Mouse (Mus musculus) liver, embryonic 14.5 days (tissue): ENCODE results near the gene Apoc4. TPM values are rescaled to one million over a fixed set of nuclear protein-coding genes. Genes with fewer than 3 reads are reported as not detected.

ENCODE experiments used
- ATAC-seq: fragments of 200-750 bp; cut with Nextera tagmentation; 2 replicates; pipeline ENCODE4 v1.8.0; 2017; ENCODE audit warnings: moderate number of reproducible peaks, mild to moderate bottlenecking, moderate library complexity; ENCODE audit not compliant: insufficient read depth
- DNase-seq, 3 experiments: peaks; one replicate each; pipeline ENCODE4 v3.0.0-alpha.2; 2012 to 2013; ENCODE audit warnings: low read depth in 3 of 3, low spot score in 3 of 3
- H3K27ac ChIP-seq: fragments of 300-500 bp; sonication (generic); 2 replicates; pipeline ENCODE4 v1.5.1; 2014; ENCODE audit warnings: moderate library complexity, mild to moderate bottlenecking, control low read depth, inconsistent platforms
- H3K27me3 ChIP-seq: fragments of 300-500 bp; sonication (generic); 2 replicates; pipeline ENCODE4 v1.6.1; 2014; ENCODE audit warnings: mild to moderate bottlenecking, low read length, moderate library complexity; ENCODE audit not compliant: control insufficient read depth, insufficient read depth
- H3K36me3 ChIP-seq: fragments of 300-500 bp; sonication (generic); replicated peaks from 2 replicates; pipeline ENCODE4 v1.6.1; 2014; ENCODE audit warnings: low read depth; ENCODE audit not compliant: control insufficient read depth, insufficient read depth
- H3K4me1 ChIP-seq, 2 experiments: fragments of 200-500 bp in 1 of 2; fragments of 300-500 bp in 1 of 2; sonication (generic) in 1 of 2; replicated peaks; 2 replicates each; pipeline ENCODE4 v1.6.1; 2012 to 2014; ENCODE audit warnings: antibody characterized with exemption in 1 of 2, inconsistent platforms in 1 of 2, low read length in 1 of 2; ENCODE audit not compliant: control insufficient read depth in 2 of 2, insufficient read depth in 2 of 2
- H3K4me2 ChIP-seq: fragments of 300-500 bp; sonication (generic); 2 replicates; pipeline ENCODE4 v1.6.1; 2014; ENCODE audit warnings: low read depth, mild to moderate bottlenecking, control low read depth, moderate library complexity
- H3K4me3 ChIP-seq, 2 experiments: fragments of 200-500 bp in 1 of 2; fragments of 300-500 bp in 1 of 2; sonication (generic) in 1 of 2; 2 replicates each; pipeline ENCODE4 v1.5.1; 2012 to 2014; ENCODE audit warnings: low read depth in 2 of 2, low read length in 2 of 2, mild to moderate bottlenecking in 2 of 2, control low read depth in 1 of 2, inconsistent platforms in 1 of 2, moderate library complexity in 1 of 2; ENCODE audit not compliant: insufficient read depth in 1 of 2
- H3K9ac ChIP-seq: fragments of 300-500 bp; sonication (generic); replicated peaks from 2 replicates; pipeline ENCODE4 v1.6.1; 2014; ENCODE audit warnings: mild to moderate bottlenecking, control low read depth, moderate library complexity
- H3K9me3 ChIP-seq: fragments of 300-500 bp; sonication (generic); 2 replicates; pipeline ENCODE4 v1.6.1; 2016; ENCODE audit warnings: low read length, mixed read lengths; ENCODE audit not compliant: control insufficient read depth
- CTCF ChIP-seq: IDR thresholded peaks from 2 replicates; pipeline ENCODE4 v1.5.1; 2016; ENCODE audit warnings: antibody characterized with exemption, low read depth, control low read depth
- EP300 ChIP-seq: IDR thresholded peaks from 2 replicates; pipeline ENCODE4 v1.6.1; 2016; ENCODE audit warnings: antibody characterized with exemption, low read depth
- WGBS: fragments of 180-500 bp; shearing (Covaris S2); extraction: QIAGEN DNeasy Blood & Tissue Kit; methylation state at CpG from one replicate; pipeline ENCODE4 v1.1.7; 2014; ENCODE audit not compliant: insufficient replicate concordance; 5-methylcytosine and 5-hydroxymethylcytosine counted together
- polyA plus RNA-seq, 2 experiments: library from polyadenylated mRNA; depleted of rRNA in 1 of 2; stranded (reverse) in 1 of 2; unstranded in 1 of 2; fragments of >200 nt; fragmentation: Nextera tagmentation in 1 of 2; extraction: Ambion mirVana in 1 of 2; gene quantifications; 2 replicates each; pipeline versions ENCODE4 v1.2.1 to v1.2.3; 2012 to 2014

Gene Apoc4
- polyA plus RNA-seq, 2 experiments, result 90.9 to 200 TPM

GRCm38 (mm10) chr7:19632275-19632674 lies 49.0 kb downstream of the Apoc4 start:
- Histone ChIP-seq H3K36me3 (peaks cover 34% of the 10 kb centered on the region), H3K9me3 (no peaks in the 10 kb centered on the region), H3K27ac (peak overlapping the region; percentile 66), H3K4me1 (peaks cover 20 to 25% of the 10 kb centered on the region in 2 experiments), H3K4me2 (peak overlapping the region; percentile 52), H3K9ac (no peak overlapping the region; the same call in 1 of the 2 replicates), H3K4me3 (no peak overlapping the region), H3K27me3 (no peaks in the 10 kb centered on the region)
- peak; percentile 40 for ATAC-seq
- TF ChIP-seq CTCF, result no peak
- TF ChIP-seq EP300, result no peak
- DNase-seq, result peak in 1 of 3 experiments; percentile 35

GRCm38 (mm10) chr7:19629361-19629734 lies 51.9 kb downstream of the Apoc4 start, which contains the start of gene Relb:
TSS of gene Relb (minus strand) at chr7:19629438.
- H3K27ac ChIP-seq, result peak within 1 kb of the TSS; percentile 73
- peak within 1 kb of the TSS; percentile 100 for H3K4me2 ChIP-seq
- 2% methylated on average over 38 of the region's 41 CpGs for WGBS
- no peaks in the 10 kb centered on the region for H3K27me3 ChIP-seq
- TF ChIP-seq CTCF (no peak), EP300 (no peak)
- no peaks in the 10 kb centered on the region for H3K9me3 ChIP-seq
- peaks cover 20 to 25% of the 10 kb centered on the region in 2 experiments for H3K4me1 ChIP-seq
- H3K9ac ChIP-seq, result peak within 1 kb of the TSS; percentile 55
- H3K36me3 ChIP-seq, result peaks cover 12% of the 10 kb centered on the region
- ATAC-seq (peak; percentile 48), DNase-seq (peak; percentile 67 to 82 (median 72))
- peak within 1 kb of the TSS; percentile 70 to 84 for H3K4me3 ChIP-seq

GRCm38 (mm10) chr7:19628536-19629360 lies 52.5 kb downstream of the Apoc4 start:
- no peaks in the 10 kb centered on the region for H3K27me3 ChIP-seq
- ATAC-seq, result peak; percentile 78

GRCm38 (mm10) chr7:19628192-19628535 lies 53.1 kb downstream of the Apoc4 start:
- H3K27ac ChIP-seq, result no peak overlapping the region
- H3K4me2 ChIP-seq, result peak overlapping the region; percentile 100
- H3K27me3 ChIP-seq, result no peaks in the 10 kb centered on the region
- no peaks in the 10 kb centered on the region for H3K9me3 ChIP-seq
- WGBS, result 8% methylated on average over 17 of the region's 17 CpGs
- ATAC-seq (no peak), DNase-seq (no peak)
- no peaks in the 10 kb centered on the region for H3K36me3 ChIP-seq
- no peak for TF ChIP-seq CTCF
- TF ChIP-seq EP300, result no peak
- peak overlapping the region; percentile 58 to 84 for H3K4me3 ChIP-seq
- H3K4me1 ChIP-seq, result peaks cover 11 to 22% of the 10 kb centered on the region in 2 experiments
- H3K9ac ChIP-seq, result no peak overlapping the region

More at GRCm38 (mm10) chr7:19628536-19629360, 52.5 kb downstream of the Apoc4 start:
- Histone ChIP-seq H3K36me3 (peaks cover 6% of the 10 kb centered on the region), H3K9ac (peak overlapping the region; percentile 55), H3K27ac (peak overlapping the region; percentile 73), H3K4me3 (peak overlapping the region; percentile 70 to 84), H3K9me3 (no peaks in the 10 kb centered on the region), H3K4me2 (peak overlapping the region; percentile 100), H3K4me1 (peaks cover 17 to 25% of the 10 kb centered on the region in 2 experiments)
- peak; percentile 84 to 92 (median 85) for DNase-seq
- WGBS, result 2% methylated on average over 57 of the region's 57 CpGs
- no peak for TF ChIP-seq EP300
- TF ChIP-seq CTCF, result no peak

Other genes with a start within 250 kb of the Apoc4 start
- 2.4 and 2.5 TPM in 2 replicates for gene Mark4, start 222.7 kb downstream of the Apoc4 start, polyA plus RNA-seq (2012; rRNA removed)
- 0.80 and 2.5 TPM in 2 replicates for gene Mark4, start 222.7 kb downstream of the Apoc4 start, polyA plus RNA-seq (2014; fragmentation: Nextera tagmentation; extraction: Ambion mirVana)
- 1.7 and 1.9 TPM in 2 replicates for gene Exoc3l2, start 218.1 kb downstream of the Apoc4 start, polyA plus RNA-seq (2012; rRNA removed)
- 0.48 and 0.78 TPM in 2 replicates for gene Exoc3l2, start 218.1 kb downstream of the Apoc4 start, polyA plus RNA-seq (2014; fragmentation: Nextera tagmentation; extraction: Ambion mirVana)
- gene Bloc1s3, start 173.1 kb downstream of the Apoc4 start, polyA plus RNA-seq (2012; rRNA removed), result 2.0 and 2.7 TPM in 2 replicates
- 0.39 and 0.56 TPM in 2 replicates for gene Bloc1s3, start 173.1 kb downstream of the Apoc4 start, polyA plus RNA-seq (2014; fragmentation: Nextera tagmentation; extraction: Ambion mirVana)
- 24.1 and 28.1 TPM in 2 replicates for gene Trappc6a, start 173.1 kb downstream of the Apoc4 start, polyA plus RNA-seq (2012; rRNA removed)
- gene Trappc6a, start 173.1 kb downstream of the Apoc4 start, polyA plus RNA-seq (2014; fragmentation: Nextera tagmentation; extraction: Ambion mirVana), result 40.0 and 40.2 TPM in 2 replicates
- 0.01 and 0.04 TPM in 2 replicates for gene Nkpd1, start 163.6 kb downstream of the Apoc4 start, polyA plus RNA-seq (2012; rRNA removed)
- gene Nkpd1, start 163.6 kb downstream of the Apoc4 start, polyA plus RNA-seq (2014; fragmentation: Nextera tagmentation; extraction: Ambion mirVana), result not detected in 2 replicates
- gene Ppp1r37, start 118.4 kb downstream of the Apoc4 start, polyA plus RNA-seq (2012; rRNA removed), result 21.8 and 27.0 TPM in 2 replicates
- 1.5 and 2.0 TPM in 2 replicates for gene Ppp1r37, start 118.4 kb downstream of the Apoc4 start, polyA plus RNA-seq (2014; fragmentation: Nextera tagmentation; extraction: Ambion mirVana)
- gene Zfp296, start 104.2 kb downstream of the Apoc4 start, polyA plus RNA-seq (2012; rRNA removed), result 0.66 and 0.96 TPM in 2 replicates
- 0.38 and 0.41 TPM in 2 replicates for gene Zfp296, start 104.2 kb downstream of the Apoc4 start, polyA plus RNA-seq (2014; fragmentation: Nextera tagmentation; extraction: Ambion mirVana)
- gene Gemin7, start 103.9 kb downstream of the Apoc4 start, polyA plus RNA-seq (2012; rRNA removed), result 34.8 and 39.6 TPM in 2 replicates
- gene Gemin7, start 103.9 kb downstream of the Apoc4 start, polyA plus RNA-seq (2014; fragmentation: Nextera tagmentation; extraction: Ambion mirVana), result 83.1 and 91.6 TPM in 2 replicates
- gene Clasrp, start 77.0 kb downstream of the Apoc4 start, polyA plus RNA-seq (2012; rRNA removed), result 21.3 and 23.3 TPM in 2 replicates
- gene Clasrp, start 77.0 kb downstream of the Apoc4 start, polyA plus RNA-seq (2014; fragmentation: Nextera tagmentation; extraction: Ambion mirVana), result 7.5 and 8.6 TPM in 2 replicates
- gene Relb, start 52.0 kb downstream of the Apoc4 start, polyA plus RNA-seq (2012; rRNA removed), result 1.0 and 1.1 TPM in 2 replicates
- 0.89 and 1.2 TPM in 2 replicates for gene Relb, start 52.0 kb downstream of the Apoc4 start, polyA plus RNA-seq (2014; fragmentation: Nextera tagmentation; extraction: Ambion mirVana)
- gene Clptm1, start 16.4 kb downstream of the Apoc4 start, polyA plus RNA-seq (2012; rRNA removed), result 20.6 and 20.9 TPM in 2 replicates
- 44.4 and 50.4 TPM in 2 replicates for gene Clptm1, start 16.4 kb downstream of the Apoc4 start, polyA plus RNA-seq (2014; fragmentation: Nextera tagmentation; extraction: Ambion mirVana)
- 494 and 507 TPM in 2 replicates for gene Apoc2, start 3.5 kb downstream of the Apoc4 start, polyA plus RNA-seq (2012; rRNA removed)
- gene Apoc2, start 3.5 kb downstream of the Apoc4 start, polyA plus RNA-seq (2014; fragmentation: Nextera tagmentation; extraction: Ambion mirVana), result 990 and 1,023 TPM in 2 replicates
- 3.3 and 5.1 TPM in 2 replicates for gene Gm44805, start 56 bp downstream of the Apoc4 start, polyA plus RNA-seq (2012; rRNA removed)
- 29.0 and 48.5 TPM in 2 replicates for gene Gm44805, start 56 bp downstream of the Apoc4 start, polyA plus RNA-seq (2014; fragmentation: Nextera tagmentation; extraction: Ambion mirVana)
- 203 and 204 TPM in 2 replicates for gene Apoc1, start 11.2 kb upstream of the Apoc4 start, polyA plus RNA-seq (2012; rRNA removed)
- gene Apoc1, start 11.2 kb upstream of the Apoc4 start, polyA plus RNA-seq (2014; fragmentation: Nextera tagmentation; extraction: Ambion mirVana), result 390 TPM in 2 replicates
- 1,802 and 2,400 TPM in 2 replicates for gene Apoe, start 17.7 kb upstream of the Apoc4 start, polyA plus RNA-seq (2012; rRNA removed)
- gene Apoe, start 17.7 kb upstream of the Apoc4 start, polyA plus RNA-seq (2014; fragmentation: Nextera tagmentation; extraction: Ambion mirVana), result 1,630 and 1,854 TPM in 2 replicates
- 53.7 and 57.3 TPM in 2 replicates for gene Tomm40, start 34.0 kb upstream of the Apoc4 start, polyA plus RNA-seq (2012; rRNA removed)
- gene Tomm40, start 34.0 kb upstream of the Apoc4 start, polyA plus RNA-seq (2014; fragmentation: Nextera tagmentation; extraction: Ambion mirVana), result 58.2 and 75.8 TPM in 2 replicates
- gene Nectin2, start 69.0 kb upstream of the Apoc4 start, polyA plus RNA-seq (2012; rRNA removed), result 7.8 and 8.9 TPM in 2 replicates
- gene Nectin2, start 69.0 kb upstream of the Apoc4 start, polyA plus RNA-seq (2014; fragmentation: Nextera tagmentation; extraction: Ambion mirVana), result 10.2 and 10.3 TPM in 2 replicates
- 6.3 and 7.6 TPM in 2 replicates for gene Bcam, start 89.5 kb upstream of the Apoc4 start, polyA plus RNA-seq (2012; rRNA removed)
- 4.9 and 6.6 TPM in 2 replicates for gene Bcam, start 89.5 kb upstream of the Apoc4 start, polyA plus RNA-seq (2014; fragmentation: Nextera tagmentation; extraction: Ambion mirVana)
- 0.95 and 1.2 TPM in 2 replicates for gene Cblc, start 115.3 kb upstream of the Apoc4 start, polyA plus RNA-seq (2012; rRNA removed)
- gene Cblc, start 115.3 kb upstream of the Apoc4 start, polyA plus RNA-seq (2014; fragmentation: Nextera tagmentation; extraction: Ambion mirVana), result 1.1 and 1.3 TPM in 2 replicates
- 2.7 and 3.1 TPM in 2 replicates for gene Bcl3, start 141.3 kb upstream of the Apoc4 start, polyA plus RNA-seq (2012; rRNA removed)
- gene Bcl3, start 141.3 kb upstream of the Apoc4 start, polyA plus RNA-seq (2014; fragmentation: Nextera tagmentation; extraction: Ambion mirVana), result 3.5 and 3.8 TPM in 2 replicates
- not detected in 2 replicates for gene Gm19345, start 170.5 kb upstream of the Apoc4 start, polyA plus RNA-seq (2012; rRNA removed)
- gene Gm19345, start 170.5 kb upstream of the Apoc4 start, polyA plus RNA-seq (2014; fragmentation: Nextera tagmentation; extraction: Ambion mirVana), result not detected in 2 replicates
- gene Ceacam16, start 179.8 kb upstream of the Apoc4 start, polyA plus RNA-seq (2012; rRNA removed), result 0.04 TPM in 1 of 2 replicates, not detected in the other
- 0.08 TPM in 1 of 2 replicates, not detected in the other for gene Ceacam16, start 179.8 kb upstream of the Apoc4 start, polyA plus RNA-seq (2014; fragmentation: Nextera tagmentation; extraction: Ambion mirVana)
- 0.01 TPM in 1 of 2 replicates, not detected in the other for gene Ceacam19, start 206.5 kb upstream of the Apoc4 start, polyA plus RNA-seq (2012; rRNA removed)
- gene Ceacam19, start 206.5 kb upstream of the Apoc4 start, polyA plus RNA-seq (2014; fragmentation: Nextera tagmentation; extraction: Ambion mirVana), result not detected in 2 replicates
- gene Pvr, start 239.7 kb upstream of the Apoc4 start, polyA plus RNA-seq (2012; rRNA removed), result 2.3 and 2.6 TPM in 2 replicates
- gene Pvr, start 239.7 kb upstream of the Apoc4 start, polyA plus RNA-seq (2014; fragmentation: Nextera tagmentation; extraction: Ambion mirVana), result 0.95 and 1.8 TPM in 2 replicates